Mouse (Mus musculus) lung, adult 2 months (tissue): ENCODE results near the gene Fstl4.

Source experiments
- CTCF ChIP-seq: fragments of 200-500 bp; IDR thresholded peaks from 2 replicates; pipeline ENCODE4 v1.5.1; 2011; ENCODE audit warnings: mild to moderate bottlenecking, low read length, control low read depth; ENCODE audit not compliant: insufficient read depth
- POLR2A ChIP-seq: fragments of 200-500 bp; IDR thresholded peaks from 2 replicates; pipeline ENCODE4 v1.6.1; 2011; ENCODE audit warnings: low read depth, mild to moderate bottlenecking, control low read depth, low read length, borderline replicate concordance; ENCODE audit errors: extremely low read depth

- TF ChIP-seq CTCF = no peak
- TF ChIP-seq POLR2A = no peak
These were observed 45.1 kb downstream of the Fstl4 start for GRCm38 (mm10) chr11:52809542-52809941.
